Mouse (Mus musculus): ENCODE results near the gene Gbgt1. TPM values are rescaled to one million over a fixed set of nuclear protein-coding genes. Genes with fewer than 3 reads are reported as not detected.

The Gbgt1 gene
- polyA plus RNA-seq, 1 experiment from 2014 or later = 0.56 TPM

DNA sequence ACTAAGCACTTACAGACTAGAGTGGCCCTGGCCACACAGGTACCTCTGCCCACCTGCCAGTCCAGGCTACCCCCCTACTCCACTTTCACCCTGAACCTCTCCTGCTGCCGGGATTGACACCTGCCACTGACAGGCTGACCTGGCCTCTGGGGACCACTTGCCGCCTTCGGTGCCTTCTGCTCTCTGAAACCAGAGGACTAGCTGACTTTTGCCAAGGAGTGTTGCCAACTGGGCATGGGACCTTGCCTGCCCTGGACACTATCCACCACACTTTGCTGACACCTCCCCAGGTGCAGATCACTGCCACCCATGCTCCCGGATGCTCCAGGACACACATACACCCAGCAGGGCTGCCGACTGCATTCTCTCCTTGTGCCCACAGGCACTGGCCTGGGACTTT is 55.6 kb downstream of the Gbgt1 start:
- TF ChIP-seq EP300 (IDR thresholded peaks at IDR 0.05; ENCODE audit: low read depth) (no peak), CTCF (IDR thresholded peaks at IDR 0.05; ENCODE audit: low read depth) (no peak)

More for the DNA sequence above, 55.6 kb downstream of the Gbgt1 start:
- no peaks in the 10 kb centered on the region; the same call in 1 of the 2 replicates for H3K36me3 ChIP-seq (replicated peaks; ENCODE audit: insufficient read depth, low read length)
- no peak overlapping the region for H3K9ac ChIP-seq (replicated peaks)
- 77% methylated on average over 5 of the region's 5 CpGs for WGBS (ENCODE audit: insufficient replicate concordance)
- no peak overlapping the region for H3K27ac ChIP-seq (ENCODE audit: low read depth)
- no peak for ATAC-seq
- H3K4me3 ChIP-seq (ENCODE audit: low read depth, low read length) = no peak overlapping the region
- no peaks in the 10 kb centered on the region for H3K27me3 ChIP-seq (ENCODE audit: insufficient read depth, low read length)
- DNase-seq = no peak
- no peaks in the 10 kb centered on the region for H3K9me3 ChIP-seq (ENCODE audit: low read length)
- no peak overlapping the region for H3K4me2 ChIP-seq (ENCODE audit: low read depth, low read length)
- H3K4me1 ChIP-seq (ENCODE audit: insufficient read depth) = 0 out of 2 replicates have a peak, but pooled peaks cover 3% of the 10 kb centered on the region

Other genes starting within 250 kb of the Gbgt1 start
- 0.02 and 0.05 TPM in 2 replicates for gene Ppp1r26, start 50.1 kb upstream of the Gbgt1 start, polyA plus RNA-seq (2015; fragmentation: Nextera tagmentation; extraction: Ambion mirVana)
- not detected in 2 replicates for gene 1700007K13Rik, start 30.6 kb upstream of the Gbgt1 start, polyA plus RNA-seq (2015; fragmentation: Nextera tagmentation; extraction: Ambion mirVana)
- gene Mrps2, start 28.8 kb upstream of the Gbgt1 start, polyA plus RNA-seq (2015; fragmentation: Nextera tagmentation; extraction: Ambion mirVana) = 24.9 and 26.5 TPM in 2 replicates
- 1.5 and 1.9 TPM in 2 replicates for gene Gm10134, start 9.2 kb downstream of the Gbgt1 start, polyA plus RNA-seq (2015; fragmentation: Nextera tagmentation; extraction: Ambion mirVana)
- 1.8 TPM in 2 replicates for gene Ralgds, start 16.2 kb downstream of the Gbgt1 start, polyA plus RNA-seq (2015; fragmentation: Nextera tagmentation; extraction: Ambion mirVana)
- 4.7 TPM in 1 of 2 replicates, not detected in the other for gene Cel, start 66.5 kb downstream of the Gbgt1 start, polyA plus RNA-seq (2015; fragmentation: Nextera tagmentation; extraction: Ambion mirVana)
- 4.5 and 5.8 TPM in 2 replicates for gene Gtf3c5, start 86.9 kb downstream of the Gbgt1 start, polyA plus RNA-seq (2015; fragmentation: Nextera tagmentation; extraction: Ambion mirVana)
- 48.9 and 52.2 TPM in 2 replicates for gene Gfi1b, start 125.1 kb downstream of the Gbgt1 start, polyA plus RNA-seq (2015; fragmentation: Nextera tagmentation; extraction: Ambion mirVana)
- gene Tsc1, start 144.3 kb downstream of the Gbgt1 start, polyA plus RNA-seq (2015; fragmentation: Nextera tagmentation; extraction: Ambion mirVana) = 3.7 TPM in 2 replicates
- 2.1 and 2.5 TPM in 2 replicates for gene Spaca9, start 202.8 kb downstream of the Gbgt1 start, polyA plus RNA-seq (2015; fragmentation: Nextera tagmentation; extraction: Ambion mirVana)
- 0.28 and 0.41 TPM in 2 replicates for gene Ak8, start 203.3 kb downstream of the Gbgt1 start, polyA plus RNA-seq (2015; fragmentation: Nextera tagmentation; extraction: Ambion mirVana)

Data from liver, postnatal 0 days (tissue).